Comparison of ENCODE assay signal across 12 mouse cellular contexts in the genomic region with DNA sequence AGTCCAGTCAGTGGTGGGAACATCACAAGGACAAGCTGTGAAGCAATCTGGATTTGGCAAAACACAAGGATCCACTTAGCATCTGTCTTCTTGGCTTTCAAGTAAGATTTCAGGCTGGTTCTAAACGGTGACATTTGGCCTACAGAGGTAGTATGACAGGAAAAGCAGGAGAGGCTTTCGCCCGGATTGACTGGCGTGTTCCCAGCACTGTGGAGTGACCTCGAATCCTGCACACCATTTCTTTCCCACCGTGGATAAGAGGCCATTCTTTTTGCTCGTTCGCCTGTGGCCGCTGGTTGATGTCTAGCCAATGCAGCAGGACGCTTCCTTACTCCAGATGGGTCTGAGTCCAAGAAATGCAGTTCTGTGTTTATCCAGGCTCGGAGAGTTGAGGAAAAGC.
A peak's percentile ranks its signal among the peaks of the same experiment; 100 is the strongest.
DNase-seq lines count a peak whose midpoint lies in the region; ATAC-seq and TF ChIP-seq lines count a peak whose summit lies in the region.
"Had no signal": no experiment of that assay in that cellular context is flagged by ENCODE, and none has a peak within 500 bp of the region (broad histone marks: within the 10 kb centered on the region; RNA-seq: fewer than 3 reads in every experiment).

No protein-coding gene starts in this region.

- no peaks in the 10 kb centered on the region for H3K36me3 ChIP-seq in stomach, embryonic 16.5 days (ENCODE audit: control insufficient read depth, insufficient read depth, low read length)

- peak overlapping the region; percentile 29; the same call in 1 of the 2 replicates for H3K4me3 ChIP-seq in gastrocnemius, adult 2 months
- H3K4me3 ChIP-seq in stomach, embryonic 16.5 days (replicated peaks; ENCODE audit: low read length) = no peak overlapping the region

- no peak for TF ChIP-seq CTCF in gastrocnemius, adult 2 months (IDR thresholded peaks at IDR 0.05)

- H3K9me3 ChIP-seq in stomach, embryonic 16.5 days (replicated peaks; ENCODE audit: control insufficient read depth, low read length) = no peaks in the 10 kb centered on the region

- peak; percentile 39 for DNase-seq in gastrocnemius, adult 2 months
- no peak for DNase-seq in gastrocnemius, adult 8-10 months (ENCODE audit: low spot score in 2 of 2)
- peak; percentile 39 to 42 for DNase-seq in right cerebral cortex, postnatal 10 days (ENCODE audit: low spot score in 2 of 2)
- no peak for DNase-seq in right cerebral cortex, postnatal 25 days
- peak; percentile 31 for DNase-seq in heart, postnatal 4 days
- no peak for DNase-seq in thymus, adult 18-20 months
- DNase-seq in urinary bladder, adult 2 months (ENCODE audit: low spot score) = no peak
- DNase-seq: layer of hippocampus, adult 9-11 months; lung, postnatal 4 days; right cerebral cortex, adult 18-20 months had no signal

- intact Hi-C loops in gastrocnemius, adult 2 months (cut with DNase I) = no loop called here

- peak overlapping the region; percentile 36; the same call in 1 of the 2 replicates for H3K27ac ChIP-seq in gastrocnemius, adult 2 months
- peak overlapping the region; percentile 84 for H3K27ac ChIP-seq in stomach, embryonic 16.5 days (ENCODE audit: low read length)

- no peak for ATAC-seq in stomach, embryonic 16.5 days (ENCODE audit: insufficient read depth, low FRiP score)
- ATAC-seq: CD4-positive, CD25-positive, alpha-beta regulatory T cell, adult 4 months had no signal

- 52% methylated on average over 11 of the region's 11 CpGs for WGBS in stomach, embryonic 16.5 days

- no peaks in the 10 kb centered on the region for H3K27me3 ChIP-seq in stomach, embryonic 16.5 days (ENCODE audit: control insufficient read depth, insufficient read depth, low read length)

- H3K4me2 ChIP-seq in stomach, embryonic 16.5 days (ENCODE audit: low read depth, low read length) = peak overlapping the region; percentile 36; the same call in 1 of the 2 replicates

- H3K9ac ChIP-seq in stomach, embryonic 16.5 days (ENCODE audit: low read length) = no peak overlapping the region

- 0 out of 2 replicates have a peak, but pooled peaks cover 6% of the 10 kb centered on the region for H3K4me1 ChIP-seq in stomach, embryonic 16.5 days (ENCODE audit: control insufficient read depth, insufficient read depth, low read length)

Comparison
In these comparisons a context has a peak if more than half of its experiments do, and no peak if none do; other contexts are left out.
1. DNase-seq: peak in gastrocnemius, adult 2 months (single experiment), right cerebral cortex, postnatal 10 days (2 of 2) and heart, postnatal 4 days (single experiment); none in gastrocnemius, adult 8-10 months (0 of 2), right cerebral cortex, postnatal 25 days (single experiment), thymus, adult 18-20 months (0 of 2) and urinary bladder, adult 2 months (single experiment).